Mouse (Mus musculus) lung, embryonic 14.5 days (tissue): ENCODE results near the gene Tmem106c. TPM values are rescaled to one million over a fixed set of nuclear protein-coding genes. Genes with fewer than 3 reads are reported as not detected.

Experiments used
- ATAC-seq: fragments of 200-750 bp; cut with Nextera tagmentation; 2 replicates; pipeline ENCODE4 v1.8.0; 2017; ENCODE audit warnings: mild to moderate bottlenecking, moderate TSS enrichment, moderate library complexity; ENCODE audit not compliant: insufficient read depth
- DNase-seq: peaks from one replicate; pipeline ENCODE4 v3.0.0-alpha.2; 2015
- H3K27ac ChIP-seq: fragments of 300-500 bp; sonication (generic); 2 replicates; pipeline ENCODE4 v1.5.1; 2014; ENCODE audit warnings: low read depth, mild to moderate bottlenecking, moderate library complexity
- H3K27me3 ChIP-seq: fragments of 300-500 bp; sonication (generic); 2 replicates; pipeline ENCODE4 v1.6.1; 2014; ENCODE audit warnings: low read length, control low read depth; ENCODE audit not compliant: insufficient read depth
- H3K36me3 ChIP-seq: fragments of 300-500 bp; sonication (generic); 2 replicates; pipeline ENCODE4 v1.6.1; 2014; ENCODE audit warnings: control low read depth; ENCODE audit not compliant: insufficient read depth
- H3K4me1 ChIP-seq: fragments of 300-500 bp; sonication (generic); 2 replicates; pipeline ENCODE4 v1.6.1; 2014; ENCODE audit warnings: antibody characterized with exemption, control low read depth; ENCODE audit not compliant: insufficient read depth
- H3K4me2 ChIP-seq: fragments of 300-500 bp; sonication (generic); 2 replicates; pipeline ENCODE4 v1.6.1; 2014; ENCODE audit warnings: mild to moderate bottlenecking
- H3K4me3 ChIP-seq: fragments of 300-500 bp; sonication (generic); 2 replicates; pipeline ENCODE4 v1.5.1; 2014; ENCODE audit warnings: low read depth, low read length
- H3K9ac ChIP-seq: fragments of 300-500 bp; sonication (generic); 2 replicates; pipeline ENCODE4 v1.6.1; 2014
- H3K9me3 ChIP-seq: fragments of 300-500 bp; sonication (generic); 2 replicates; pipeline ENCODE4 v1.6.1; 2016; ENCODE audit warnings: low read depth, low read length, control low read depth
- CTCF ChIP-seq: IDR thresholded peaks from 2 replicates; pipeline ENCODE4 v1.5.1; 2016; ENCODE audit warnings: antibody characterized with exemption, low read depth
- WGBS: fragments of 180-500 bp; shearing (Covaris S2); extraction: QIAGEN DNeasy Blood & Tissue Kit; methylation state at CpG from one replicate; pipeline ENCODE4 v1.1.7; 2014; 5-methylcytosine and 5-hydroxymethylcytosine counted together
- polyA plus RNA-seq: library from polyadenylated mRNA; unstranded; fragments of >200 nt; fragmentation: Nextera tagmentation; extraction: Ambion mirVana; gene quantifications from 2 replicates; pipeline ENCODE4 v1.2.1, GENCODE M21; 2014

Gene Tmem106c
- 31.4 and 35.1 TPM in 2 replicates for polyA plus RNA-seq

DNA sequence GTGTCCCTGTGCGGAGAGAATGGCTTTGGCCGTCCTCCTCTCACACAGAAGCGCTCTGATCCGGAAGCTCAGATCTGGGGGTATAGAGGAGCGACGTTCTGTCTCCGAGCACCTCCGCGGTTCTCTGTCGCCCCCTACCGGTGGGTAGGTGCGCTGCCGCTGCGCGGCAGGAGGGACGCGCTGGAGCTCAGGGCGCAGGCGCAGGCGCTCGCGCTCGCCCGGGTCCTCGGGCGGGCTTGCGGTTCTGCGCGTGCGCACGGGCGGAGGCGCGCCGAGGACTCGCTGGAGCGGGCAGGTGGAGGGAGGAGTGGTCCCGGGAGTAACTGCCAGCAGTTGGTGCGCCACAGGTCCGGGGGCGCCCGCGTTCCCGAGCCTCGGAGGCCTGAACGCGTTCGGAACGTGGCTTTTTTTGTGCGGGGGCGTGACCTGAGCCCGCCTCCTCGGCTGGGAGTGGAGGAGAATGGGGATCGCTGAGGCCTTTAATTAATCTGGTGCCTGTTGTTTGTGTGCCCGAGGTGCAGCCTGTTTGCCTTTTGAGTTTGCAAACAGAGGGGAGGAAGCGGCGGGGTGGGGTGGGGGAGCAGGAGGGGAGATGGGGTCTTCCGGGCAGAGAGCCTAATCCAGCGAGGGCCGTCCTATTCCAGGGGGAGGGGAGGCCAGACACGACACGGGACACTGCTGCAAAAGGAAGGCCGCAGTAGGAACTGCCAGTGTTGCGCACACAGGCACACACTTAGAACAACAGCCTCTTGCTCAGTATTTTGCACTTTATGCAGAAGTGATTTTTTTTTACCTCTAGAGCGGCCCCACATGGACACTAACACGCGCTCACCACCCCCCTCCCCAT is at the start of gene Tmem106c:
Tmem106c (plus strand) TSS at position 212 of the 847 bp plus-strand sequence.
- H3K9me3 ChIP-seq: no peaks in the 10 kb centered on the region
- no peaks in the 10 kb centered on the region for H3K4me1 ChIP-seq
- H3K4me2 ChIP-seq: peak within 1 kb of the TSS; percentile 89
- H3K9ac ChIP-seq: peak within 1 kb of the TSS; percentile 67
- H3K27ac ChIP-seq: peak within 1 kb of the TSS; percentile 65; the same call in 1 of the 2 replicates
- DNase-seq: peak; percentile 97
- peak; percentile 89 for TF ChIP-seq CTCF
- ATAC-seq: peak; percentile 97
- no peaks in the 10 kb centered on the region for H3K27me3 ChIP-seq
- peak within 1 kb of the TSS; percentile 55 for H3K4me3 ChIP-seq
- under 1% methylated on average over 67 of the region's 67 CpGs for WGBS
- H3K36me3 ChIP-seq: no peaks in the 10 kb centered on the region

DNA sequence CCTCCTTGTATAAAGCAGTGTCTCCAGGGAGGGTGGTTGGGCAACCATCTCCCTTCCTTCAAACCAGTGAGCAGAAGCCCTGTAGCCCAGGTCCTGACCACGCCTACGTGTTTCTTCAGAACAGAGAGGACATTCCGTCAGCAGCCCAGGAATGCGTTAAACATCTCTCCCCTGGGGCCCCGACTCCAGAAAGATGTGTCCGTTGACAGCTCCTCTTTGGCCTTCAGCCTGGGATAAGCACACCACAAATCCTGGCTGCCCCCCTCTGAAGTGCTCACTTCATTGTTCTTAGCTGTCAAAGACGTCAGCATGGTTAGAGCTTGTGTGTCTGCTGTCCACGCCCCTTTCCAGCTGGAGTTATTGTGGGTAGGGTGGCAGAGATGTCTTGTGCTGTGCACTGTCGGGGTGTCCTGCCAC is 49.7 kb upstream of the Tmem106c start:
- Histone ChIP-seq H3K36me3 (no peaks in the 10 kb centered on the region), H3K9ac (no peak overlapping the region), H3K4me1 (peaks cover 8% of the 10 kb centered on the region; the same call in 1 of the 2 replicates), H3K27me3 (0 out of 2 replicates have a peak, but pooled peaks cover 5% of the 10 kb centered on the region), H3K4me2 (peak overlapping the region; percentile 41; the same call in 1 of the 2 replicates), H3K9me3 (no peaks in the 10 kb centered on the region), H3K27ac (no peak overlapping the region), H3K4me3 (no peak overlapping the region)
- ATAC-seq: peak; percentile 90
- WGBS: 6% methylated on average over 9 of the region's 9 CpGs
- no peak for TF ChIP-seq CTCF
- DNase-seq: peak; percentile 82

DNA sequence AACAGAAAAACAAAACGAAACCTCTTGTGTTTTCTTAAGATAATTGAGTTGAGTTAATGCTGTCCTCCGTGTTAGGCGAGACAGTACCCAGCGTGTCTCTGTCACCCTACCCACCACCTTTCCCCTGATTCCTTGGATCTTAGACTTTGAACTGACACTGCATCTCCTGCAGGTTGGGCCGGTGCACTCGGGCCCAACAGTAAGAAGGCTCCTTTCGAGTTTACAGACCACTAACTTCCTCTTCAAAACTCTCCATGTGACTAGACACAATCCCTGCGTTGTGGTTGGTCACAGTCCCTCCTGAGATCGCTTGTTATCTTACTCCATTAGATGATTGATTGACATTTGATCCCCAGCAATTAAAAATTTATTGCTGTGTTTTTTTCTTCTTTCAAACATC is 46.0 kb upstream of the Tmem106c start:
- Histone ChIP-seq H3K9ac (no peak overlapping the region), H3K4me3 (no peak overlapping the region), H3K27ac (no peak overlapping the region), H3K9me3 (no peaks in the 10 kb centered on the region), H3K4me1 (peaks cover 8% of the 10 kb centered on the region; the same call in 1 of the 2 replicates), H3K27me3 (no peaks in the 10 kb centered on the region), H3K36me3 (no peaks in the 10 kb centered on the region), H3K4me2 (no peak overlapping the region)
- DNase-seq: no peak
- no peak for ATAC-seq
- no peak for TF ChIP-seq CTCF
- WGBS: 69% methylated on average over 9 of the region's 9 CpGs

- Histone ChIP-seq H3K27ac (no peak overlapping the region), H3K27me3 (no peaks in the 10 kb centered on the region), H3K9ac (no peak overlapping the region), H3K4me1 (peaks cover 6% of the 10 kb centered on the region; the same call in 1 of the 2 replicates), H3K4me2 (no peak overlapping the region), H3K36me3 (no peaks in the 10 kb centered on the region), H3K9me3 (no peaks in the 10 kb centered on the region), H3K4me3 (no peak overlapping the region)
- WGBS: 49% methylated on average over 7 of the region's 7 CpGs
- ATAC-seq (no peak), DNase-seq (no peak)
- TF ChIP-seq CTCF: no peak
Measured at GRCm38 (mm10) chr15:97919217-97919616, 44.8 kb upstream of the Tmem106c start.

DNA sequence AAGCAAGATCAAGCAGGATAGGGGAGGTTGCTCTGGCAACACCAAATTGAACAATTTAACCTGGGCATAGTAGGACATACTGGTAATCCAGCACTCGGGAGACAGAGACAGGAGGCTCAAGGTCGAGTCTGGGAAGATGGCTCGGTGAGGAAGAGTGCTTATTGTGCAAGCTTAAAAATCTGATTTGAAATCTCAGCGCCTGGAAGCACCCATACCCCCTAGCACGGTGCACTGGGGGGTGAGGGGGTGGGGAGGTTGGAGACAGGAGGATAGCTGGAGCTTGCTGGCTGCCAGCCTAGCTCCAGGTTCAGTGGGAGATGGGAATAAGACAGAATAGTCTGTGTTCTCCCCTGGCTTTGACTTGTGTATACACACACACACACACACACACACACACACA is 43.7 kb upstream of the Tmem106c start:
- no peak for TF ChIP-seq CTCF
- H3K4me2 ChIP-seq: no peak overlapping the region
- no peak for ATAC-seq
- no peaks in the 10 kb centered on the region for H3K27me3 ChIP-seq
- H3K4me1 ChIP-seq: no peaks in the 10 kb centered on the region
- H3K9me3 ChIP-seq: no peaks in the 10 kb centered on the region
- no peak overlapping the region for H3K4me3 ChIP-seq
- H3K9ac ChIP-seq: no peak overlapping the region
- WGBS: 43% methylated on average over 5 of the region's 5 CpGs
- DNase-seq: no peak
- H3K27ac ChIP-seq: no peak overlapping the region
- H3K36me3 ChIP-seq: no peaks in the 10 kb centered on the region

- ATAC-seq: no peak
- Histone ChIP-seq H3K27ac (no peak overlapping the region), H3K4me3 (no peak overlapping the region), H3K4me2 (no peak overlapping the region), H3K36me3 (no peaks in the 10 kb centered on the region), H3K9me3 (no peaks in the 10 kb centered on the region), H3K9ac (no peak overlapping the region), H3K4me1 (no peaks in the 10 kb centered on the region), H3K27me3 (no peaks in the 10 kb centered on the region)
- DNase-seq: peak; percentile 14
- 70% methylated on average over 9 of the region's 9 CpGs for WGBS
- no peak for TF ChIP-seq CTCF
Measured at GRCm38 (mm10) chr15:97921796-97922195, 42.2 kb upstream of the Tmem106c start.

- Histone ChIP-seq H3K4me3 (no peak overlapping the region), H3K9ac (no peak overlapping the region), H3K36me3 (no peaks in the 10 kb centered on the region), H3K9me3 (no peaks in the 10 kb centered on the region), H3K27me3 (no peaks in the 10 kb centered on the region), H3K4me1 (no peaks in the 10 kb centered on the region), H3K4me2 (no peak overlapping the region), H3K27ac (no peak overlapping the region)
- WGBS: 71% methylated on average over 2 of the region's 2 CpGs
- DNase-seq: peak; percentile 53
- no peak for ATAC-seq
- no peak for TF ChIP-seq CTCF
Measured at GRCm38 (mm10) chr15:97922421-97922820, 41.6 kb upstream of the Tmem106c start.
